Mouse (Mus musculus) megakaryocyte, embryonic 14.5 days (primary cell): ENCODE measurements at regions not wholly inside any gene's neighbourhood (a gene's known extent, or its start where the extent isn't known, plus 50 kb on each side); places are given as distances from the start of the nearest gene placed in this dataset.

Source experiments
- FLI1 ChIP-seq: IDR thresholded peaks from 2 replicates; pipeline ENCODE4 v1.6.1; 2012; ENCODE audit warnings: low read length, inconsistent platforms, mixed read lengths
- GATA1 ChIP-seq: IDR thresholded peaks from 3 replicates; pipeline ENCODE4 v1.6.1; 2012; ENCODE audit warnings: mixed read lengths, low read length, inconsistent platforms, borderline replicate concordance

DNA sequence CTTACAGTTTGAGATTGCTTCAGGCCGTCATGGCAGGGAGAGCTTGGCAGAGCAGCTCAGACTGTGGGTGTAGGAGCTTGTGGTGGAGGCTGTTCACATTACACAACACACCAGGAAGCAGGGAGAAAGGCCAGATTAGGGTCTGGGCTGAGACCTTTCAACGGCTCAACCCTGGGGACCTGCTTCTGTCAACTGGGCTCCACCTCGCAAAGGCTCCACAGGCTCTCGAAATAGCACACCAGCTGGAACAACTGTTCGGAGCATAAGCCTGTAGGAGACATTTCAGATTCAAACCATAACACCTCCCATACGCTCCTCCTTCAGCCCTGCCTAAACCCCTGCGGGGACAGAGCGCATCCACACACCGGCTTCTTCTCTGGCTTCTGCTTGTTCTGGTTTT lies 161.2 kb downstream of the Etnk1 start:
- TF ChIP-seq GATA1 (no peak), FLI1 (no peak)
